Mouse (Mus musculus): ENCODE measurements around the gene Slc8a3.

Gene Slc8a3

GRCm38 (mm10) chr12:81205619-81206560, 127.1 kb downstream of the Slc8a3 start:
- Histone ChIP-seq H3K9me3 (ENCODE audit: low read length) (no peaks in the 10 kb centered on the region), H3K4me3 (replicated peaks; ENCODE audit: low read length) (no peak overlapping the region), H3K36me3 (ENCODE audit: insufficient read depth, low read length) (no peaks in the 10 kb centered on the region), H3K4me1 (replicated peaks; ENCODE audit: low read depth, low read length) (no peaks in the 10 kb centered on the region), H3K27me3 (ENCODE audit: insufficient read depth, low read length) (no peaks in the 10 kb centered on the region)
- TF ChIP-seq NANOG (IDR thresholded peaks at IDR 0.05; ENCODE audit: borderline replicate concordance, low read length) (no peak), CTCF (conservative IDR thresholded peaks at IDR 0.05; ENCODE audit: low read length) (no peak), POU5F1 (IDR thresholded peaks at IDR 0.05; ENCODE audit: borderline replicate concordance, low read length) (no peak)

- no peaks in the 10 kb centered on the region for H3K36me3 ChIP-seq (ENCODE audit: insufficient read depth, low read length)
- no peak for TF ChIP-seq POU5F1 (IDR thresholded peaks at IDR 0.05; ENCODE audit: borderline replicate concordance, low read length)
- no peak for TF ChIP-seq NANOG (IDR thresholded peaks at IDR 0.05; ENCODE audit: borderline replicate concordance, low read length)
- no peak for TF ChIP-seq CTCF (conservative IDR thresholded peaks at IDR 0.05; ENCODE audit: low read length)
- H3K4me1 ChIP-seq (replicated peaks; ENCODE audit: low read depth, low read length) = no peaks in the 10 kb centered on the region
- H3K4me3 ChIP-seq (replicated peaks; ENCODE audit: low read length) = no peak overlapping the region
- H3K27me3 ChIP-seq (ENCODE audit: insufficient read depth, low read length) = peaks cover 3% of the 10 kb centered on the region; the same call in 1 of the 2 replicates
- H3K9me3 ChIP-seq (ENCODE audit: low read length) = peaks cover 5% of the 10 kb centered on the region; the same call in 1 of the 2 replicates
Measured at GRCm38 (mm10) chr12:81203226-81203625, 129.8 kb downstream of the Slc8a3 start.

GRCm38 (mm10) chr12:81199280-81199955, 133.6 kb downstream of the Slc8a3 start:
- no peaks in the 10 kb centered on the region for H3K4me1 ChIP-seq (replicated peaks; ENCODE audit: low read depth, low read length)
- TF ChIP-seq NANOG (IDR thresholded peaks at IDR 0.05; ENCODE audit: borderline replicate concordance, low read length) (no peak), CTCF (conservative IDR thresholded peaks at IDR 0.05; ENCODE audit: low read length) (peak; percentile 17)
- H3K27me3 ChIP-seq (ENCODE audit: insufficient read depth, low read length) = peaks cover 3% of the 10 kb centered on the region; the same call in 1 of the 2 replicates
- peaks cover 5% of the 10 kb centered on the region; the same call in 1 of the 2 replicates for H3K9me3 ChIP-seq (ENCODE audit: low read length)
- H3K4me3 ChIP-seq (replicated peaks; ENCODE audit: low read length) = peak overlapping the region; percentile 56
- H3K36me3 ChIP-seq (ENCODE audit: insufficient read depth, low read length) = no peaks in the 10 kb centered on the region

- H3K4me3 ChIP-seq (replicated peaks; ENCODE audit: low read length) = no peak overlapping the region
- TF ChIP-seq NANOG (IDR thresholded peaks at IDR 0.05; ENCODE audit: borderline replicate concordance, low read length) (no peak), CTCF (conservative IDR thresholded peaks at IDR 0.05; ENCODE audit: low read length) (no peak), POU5F1 (IDR thresholded peaks at IDR 0.05; ENCODE audit: borderline replicate concordance, low read length) (no peak)
- H3K9me3 ChIP-seq (ENCODE audit: low read length) = peaks cover 5% of the 10 kb centered on the region; the same call in 1 of the 2 replicates
Measured at GRCm38 (mm10) chr12:81197468-81198075, 135.4 kb downstream of the Slc8a3 start.

GRCm38 (mm10) chr12:81193968-81194367, 139.0 kb downstream of the Slc8a3 start:
- Histone ChIP-seq H3K4me3 (replicated peaks; ENCODE audit: low read length) (no peak overlapping the region), H3K4me1 (replicated peaks; ENCODE audit: low read depth, low read length) (no peaks in the 10 kb centered on the region), H3K36me3 (ENCODE audit: insufficient read depth, low read length) (no peaks in the 10 kb centered on the region), H3K9me3 (ENCODE audit: low read length) (no peaks in the 10 kb centered on the region), H3K27me3 (ENCODE audit: insufficient read depth, low read length) (no peaks in the 10 kb centered on the region; the same call in 1 of the 2 replicates)
- TF ChIP-seq CTCF (conservative IDR thresholded peaks at IDR 0.05; ENCODE audit: low read length) = no peak
- no peak for TF ChIP-seq NANOG (IDR thresholded peaks at IDR 0.05; ENCODE audit: borderline replicate concordance, low read length)
- no peak for TF ChIP-seq POU5F1 (IDR thresholded peaks at IDR 0.05; ENCODE audit: borderline replicate concordance, low read length)

More at GRCm38 (mm10) chr12:81197468-81198075, 135.4 kb downstream of the Slc8a3 start:
- Histone ChIP-seq H3K27me3 (ENCODE audit: insufficient read depth, low read length) (peaks cover 3% of the 10 kb centered on the region; the same call in 1 of the 2 replicates), H3K36me3 (ENCODE audit: insufficient read depth, low read length) (no peaks in the 10 kb centered on the region), H3K4me1 (replicated peaks; ENCODE audit: low read depth, low read length) (no peaks in the 10 kb centered on the region)

DNA sequence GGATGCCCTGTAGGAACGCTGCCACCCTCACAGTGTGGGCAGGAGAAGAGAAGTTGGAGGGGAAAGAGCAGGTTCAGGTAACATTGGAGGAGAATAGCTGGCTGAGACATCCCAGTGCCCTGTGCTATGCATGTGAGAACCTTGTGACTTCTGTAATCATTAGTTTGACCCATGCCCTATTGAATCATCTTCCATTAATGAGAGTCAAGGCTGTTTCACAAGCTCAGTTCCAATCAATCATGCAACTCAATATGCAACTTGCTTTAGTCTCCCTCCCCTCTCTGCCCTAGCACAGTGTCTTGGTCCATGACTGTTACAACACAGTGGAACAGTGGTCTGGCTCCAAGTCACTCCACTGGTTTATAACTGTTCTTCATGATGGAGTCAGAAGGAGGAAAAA, 143.3 kb downstream of the Slc8a3 start:
- no peaks in the 10 kb centered on the region for H3K27me3 ChIP-seq (ENCODE audit: insufficient read depth, low read length)
- H3K36me3 ChIP-seq (ENCODE audit: insufficient read depth, low read length) = peaks cover 20% of the 10 kb centered on the region
- no peaks in the 10 kb centered on the region for H3K4me1 ChIP-seq (replicated peaks; ENCODE audit: low read depth, low read length)
- no peak overlapping the region for H3K4me3 ChIP-seq (replicated peaks; ENCODE audit: low read length)
- TF ChIP-seq POU5F1 (IDR thresholded peaks at IDR 0.05; ENCODE audit: borderline replicate concordance, low read length) = no peak
- TF ChIP-seq CTCF (conservative IDR thresholded peaks at IDR 0.05; ENCODE audit: low read length) = no peak
- TF ChIP-seq NANOG (IDR thresholded peaks at IDR 0.05; ENCODE audit: borderline replicate concordance, low read length) = no peak
- H3K9me3 ChIP-seq (ENCODE audit: low read length) = no peaks in the 10 kb centered on the region

DNA sequence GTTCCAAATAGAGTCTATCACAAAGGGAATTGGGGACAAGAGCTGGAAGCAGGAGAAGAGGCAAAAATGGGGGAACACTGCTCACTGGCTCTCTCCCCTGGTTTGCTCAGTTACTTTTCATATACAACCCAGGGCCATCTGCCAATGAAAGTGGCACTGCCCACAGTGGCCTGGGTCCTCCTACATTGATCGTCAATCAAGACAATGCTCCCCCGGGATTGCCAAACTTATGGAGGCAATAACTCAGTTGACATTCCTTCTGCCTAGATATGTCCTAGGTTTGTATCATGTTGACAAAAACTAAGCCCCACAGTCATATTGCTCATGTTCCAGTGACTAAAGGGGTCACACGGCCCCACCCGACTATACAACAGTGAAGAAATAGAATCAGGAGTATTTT, 144.0 kb downstream of the Slc8a3 start:
- Histone ChIP-seq H3K4me3 (replicated peaks; ENCODE audit: low read length) (no peak overlapping the region), H3K4me1 (replicated peaks; ENCODE audit: low read depth, low read length) (no peaks in the 10 kb centered on the region; the same call in 1 of the 2 replicates), H3K27me3 (ENCODE audit: insufficient read depth, low read length) (no peaks in the 10 kb centered on the region), H3K36me3 (ENCODE audit: insufficient read depth, low read length) (peaks cover 26% of the 10 kb centered on the region), H3K9me3 (ENCODE audit: low read length) (no peaks in the 10 kb centered on the region)
- TF ChIP-seq NANOG (IDR thresholded peaks at IDR 0.05; ENCODE audit: borderline replicate concordance, low read length) (no peak), CTCF (conservative IDR thresholded peaks at IDR 0.05; ENCODE audit: low read length) (no peak), POU5F1 (IDR thresholded peaks at IDR 0.05; ENCODE audit: borderline replicate concordance, low read length) (no peak)

DNA sequence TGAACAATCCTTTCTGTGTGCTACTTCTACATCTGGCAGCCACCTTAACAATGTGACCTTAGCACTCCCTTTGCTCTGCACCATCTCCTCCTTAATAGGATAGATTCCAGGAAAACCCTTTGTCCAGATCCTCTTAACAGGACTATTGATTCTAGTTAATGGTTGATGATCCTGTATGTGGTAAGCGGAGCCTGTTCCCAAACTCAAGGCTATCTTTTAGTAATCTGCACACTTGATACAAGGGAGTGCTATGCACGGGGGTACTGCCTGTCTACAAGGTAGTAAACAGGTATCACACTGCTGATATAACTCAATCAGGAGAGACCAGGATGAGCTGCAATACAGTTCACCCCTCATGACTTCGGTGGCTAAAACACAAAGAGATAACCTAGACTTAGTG, 144.6 kb downstream of the Slc8a3 start:
- Histone ChIP-seq H3K4me3 (replicated peaks; ENCODE audit: low read length) (no peak overlapping the region), H3K27me3 (ENCODE audit: insufficient read depth, low read length) (no peaks in the 10 kb centered on the region), H3K36me3 (ENCODE audit: insufficient read depth, low read length) (peaks cover 28% of the 10 kb centered on the region), H3K4me1 (replicated peaks; ENCODE audit: low read depth, low read length) (peaks cover 4% of the 10 kb centered on the region; the same call in 1 of the 2 replicates), H3K9me3 (ENCODE audit: low read length) (no peaks in the 10 kb centered on the region)
- TF ChIP-seq NANOG (IDR thresholded peaks at IDR 0.05; ENCODE audit: borderline replicate concordance, low read length) (no peak), POU5F1 (IDR thresholded peaks at IDR 0.05; ENCODE audit: borderline replicate concordance, low read length) (no peak), CTCF (conservative IDR thresholded peaks at IDR 0.05; ENCODE audit: low read length) (no peak)

Data from E14TG2a.4 (cell line).